Mouse (Mus musculus) myocyte (in vitro differentiated cells): ENCODE results near the gene Gm20431.

Experiments
- CEBPB ChIP-seq: IDR thresholded peaks from 2 replicates; pipeline ENCODE4 v1.6.1; 2011; ENCODE audit warnings: mild to moderate bottlenecking, moderate library complexity; ENCODE audit not compliant: poor library complexity, insufficient read depth, severe bottlenecking
- E2F4 ChIP-seq: IDR thresholded peaks from one replicate; pipeline ENCODE4 v1.6.1; 2011; ENCODE audit warnings: mild to moderate bottlenecking, control low read depth, moderate library complexity; ENCODE audit not compliant: insufficient read depth
- POLR2A ChIP-seq: IDR thresholded peaks from one replicate; pipeline ENCODE4 v1.6.1; 2011; ENCODE audit warnings: low read depth, mild to moderate bottlenecking, control low read depth, moderate library complexity; ENCODE audit not compliant: insufficient read length
- POLR2AphosphoS2 ChIP-seq: IDR thresholded peaks from one replicate; pipeline ENCODE4 v1.6.1; 2011; ENCODE audit warnings: low read depth, control low read depth; ENCODE audit not compliant: insufficient read length

DNA sequence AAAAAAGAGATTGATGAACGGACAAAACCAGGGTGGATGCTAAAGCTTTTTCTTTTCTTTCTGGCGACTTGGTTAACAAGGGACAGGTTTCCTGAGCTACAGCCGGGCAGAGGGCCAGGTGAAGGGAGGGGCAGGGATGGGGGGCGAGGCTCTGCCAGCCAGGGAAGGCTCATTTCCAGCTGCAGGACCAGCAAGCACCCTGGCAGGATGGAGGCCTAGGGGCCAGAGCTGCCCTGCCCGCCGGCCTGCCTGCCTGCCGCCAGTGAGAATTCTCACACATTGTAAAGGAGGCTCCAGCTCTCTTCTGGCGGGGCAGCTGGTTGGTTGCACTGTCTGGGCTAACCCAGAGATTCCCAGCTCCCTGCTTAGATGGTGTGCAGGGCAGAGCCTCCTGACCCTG is 99.2 kb downstream of the Gm20431 start:
- TF ChIP-seq POLR2AphosphoS2 (no peak), POLR2A (no peak), E2F4 (no peak), CEBPB (no peak)
